In genomic region chr6:124260198-124260931, GRCm38 (mm10) we compare ENCODE assay signal across 8 mouse cellular contexts. TPM values are rescaled to one million over a fixed set of nuclear protein-coding genes. Genes with fewer than 3 reads are reported as not detected.
DNase-seq lines count a peak whose midpoint lies in the region; ATAC-seq and TF ChIP-seq lines count a peak whose summit lies in the region.

No protein-coding gene starts in this region.

- peak; percentile 75 for TF ChIP-seq CTCF in heart, adult 2 months (IDR thresholded peaks at IDR 0.05)

- no peak for TF ChIP-seq EP300 in heart, adult 2 months (IDR thresholded peaks at IDR 0.05; ENCODE audit: insufficient read depth, low read depth, low read length)

- no peak overlapping the region for H3K27ac ChIP-seq in heart, adult 2 months
- H3K27ac ChIP-seq in limb, embryonic 12.5 days: no peak overlapping the region
- H3K27ac ChIP-seq in midbrain, embryonic 16.5 days (ENCODE audit: low read length): no peak overlapping the region

- intact Hi-C loops in heart, adult 2 months (cut with DNase I): loop anchor here (2.0 kb wide), 1 partner anchor 330 kb away; no protein-coding TSS in a partner anchor

- no peak overlapping the region for H3K4me3 ChIP-seq in heart, adult 2 months
- H3K4me3 ChIP-seq in limb, embryonic 12.5 days (replicated peaks): no peak overlapping the region
- no peak overlapping the region for H3K4me3 ChIP-seq in midbrain, embryonic 16.5 days (ENCODE audit: low read depth, low read length)

- DNase-seq in 3134 (ENCODE audit: extremely low read depth, insufficient read length, low spot score) (peak; percentile 5), WW6 (ENCODE audit: low read depth, low spot score) (peak; percentile 58)
- DNase-seq in heart, adult 2 months: peak; percentile 33 to 59
- DNase-seq in kidney, adult 8-10 months: peak; percentile 24 to 55
- DNase-seq in splenic B cell, adult 2 months (ENCODE audit: low read depth, low spot score): peak; percentile 83

- peak; percentile 91 for ATAC-seq in common myeloid progenitor, adult 5-6 weeks (replicated peaks; ENCODE audit: low read depth, poor library complexity, severe bottlenecking)
- ATAC-seq in limb, embryonic 12.5 days (ENCODE audit: insufficient number of reproducible peaks, insufficient read depth, low FRiP score, low TSS enrichment, low read depth): 0 out of 2 replicates have a peak, but pooled peaks have one; percentile 69
- peak; percentile 93 for ATAC-seq in midbrain, embryonic 16.5 days

- 0 out of 2 replicates have a peak overlapping the region, but pooled peaks have one; percentile 19 for H3K4me2 ChIP-seq in limb, embryonic 12.5 days
- peak overlapping the region; percentile 29; the same call in 1 of the 2 replicates for H3K4me2 ChIP-seq in midbrain, embryonic 16.5 days (ENCODE audit: low read length)

- no peak overlapping the region for H3K9ac ChIP-seq in heart, adult 2 months (ENCODE audit: low read depth, low read length)
- no peak overlapping the region for H3K9ac ChIP-seq in limb, embryonic 12.5 days (replicated peaks)
- no peak overlapping the region for H3K9ac ChIP-seq in midbrain, embryonic 16.5 days (ENCODE audit: low read depth, low read length)

- no peak for TF ChIP-seq POLR2A in heart, adult 2 months (IDR thresholded peaks at IDR 0.05; ENCODE audit: insufficient read depth, low read depth, low read length)

- 17% methylated on average over 14 of the region's 14 CpGs for WGBS in heart, adult 2 months
- WGBS in limb, embryonic 12.5 days: 30% methylated on average over 9 of the region's 14 CpGs
- WGBS in midbrain, embryonic 16.5 days: 36% methylated on average over 8 of the region's 14 CpGs

- H3K4me1 ChIP-seq in heart, adult 2 months (ENCODE audit: control insufficient read depth, insufficient read depth, low read length): no peaks in the 10 kb centered on the region
- H3K4me1 ChIP-seq in limb, embryonic 12.5 days (replicated peaks): no peaks in the 10 kb centered on the region
- H3K4me1 ChIP-seq in midbrain, embryonic 16.5 days (ENCODE audit: control insufficient read depth, insufficient read depth, low read length): no peaks in the 10 kb centered on the region; the same call in 1 of the 2 replicates

- no peaks in the 10 kb centered on the region for H3K79me2 ChIP-seq in heart, adult 2 months (replicated peaks; ENCODE audit: control insufficient read depth, insufficient read depth, low read length)

- H3K27me3 ChIP-seq in heart, adult 2 months (ENCODE audit: control insufficient read depth, insufficient read depth, low read length): no peaks in the 10 kb centered on the region
- no peaks in the 10 kb centered on the region for H3K27me3 ChIP-seq in limb, embryonic 12.5 days
- H3K27me3 ChIP-seq in midbrain, embryonic 16.5 days (ENCODE audit: control insufficient read depth, insufficient read depth, low read depth, low read length): no peaks in the 10 kb centered on the region
- no peaks in the 10 kb centered on the region for H3K27me3 ChIP-seq in splenic B cell, adult 2 months (ENCODE audit: control insufficient read depth, insufficient read depth, low read length, poor library complexity, severe bottlenecking)

- H3K36me3 ChIP-seq in heart, adult 2 months (ENCODE audit: control insufficient read depth, insufficient read depth, low read length): no peaks in the 10 kb centered on the region
- no peaks in the 10 kb centered on the region for H3K36me3 ChIP-seq in limb, embryonic 12.5 days
- H3K36me3 ChIP-seq in midbrain, embryonic 16.5 days (ENCODE audit: control insufficient read depth, insufficient read depth, low read length): no peaks in the 10 kb centered on the region
- H3K36me3 ChIP-seq in splenic B cell, adult 2 months (ENCODE audit: control insufficient read depth, insufficient read depth, low read length, poor library complexity, severe bottlenecking): no peaks in the 10 kb centered on the region

- H3K9me3 ChIP-seq in limb, embryonic 12.5 days: no peaks in the 10 kb centered on the region
- H3K9me3 ChIP-seq in midbrain, embryonic 16.5 days (replicated peaks; ENCODE audit: control insufficient read depth, low read length, poor library complexity, severe bottlenecking): no peaks in the 10 kb centered on the region

RNA-seq across cellular contexts. Expression of gene Vmn2r27, which starts 28.7 kb away (rescaled TPM):
- total RNA-seq in common myeloid progenitor, adult 5-6 weeks (2017): not detected in 2 replicates
- total RNA-seq in heart, adult 2 months (2021): not detected
- polyA plus RNA-seq in heart, adult 2 months (2012; rRNA removed): not detected in 2 replicates
- not detected in 2 replicates for polyA plus RNA-seq in limb, embryonic 12.5 days (2016; fragmentation: Nextera tagmentation; extraction: Ambion mirVana)
- polyA plus RNA-seq in midbrain, embryonic 16.5 days (2015; fragmentation: Nextera tagmentation; extraction: Ambion mirVana): not detected in 2 replicates

RNA-seq across cellular contexts. Expression of gene Cd163, which starts 44.1 kb away (rescaled TPM):
- total RNA-seq in common myeloid progenitor, adult 5-6 weeks (2017): 2.0 and 5.8 TPM in 2 replicates
- total RNA-seq in heart, adult 2 months (2021): 10 to 100 TPM; 15.7 to 16.3 TPM
- polyA plus RNA-seq in heart, adult 2 months (2012; rRNA removed): 2.7 and 4.3 TPM in 2 replicates
- polyA plus RNA-seq in limb, embryonic 12.5 days (2016; fragmentation: Nextera tagmentation; extraction: Ambion mirVana): not detected in 2 replicates
- polyA plus RNA-seq in midbrain, embryonic 16.5 days (2015; fragmentation: Nextera tagmentation; extraction: Ambion mirVana): 1.0 and 1.1 TPM in 2 replicates

Comparison
In these comparisons a context has a peak if more than half of its experiments do, and no peak if none do; other contexts are left out.
1. DNase-seq: peak in every context shown above with its lines; median percentile 83 in splenic B cell, adult 2 months; 58 in WW6; 46 in heart, adult 2 months; 40 in kidney, adult 8-10 months; 5 in 3134.